Mouse (Mus musculus) kidney, embryonic 16.5 days (tissue): Measurements from ENCODE around the gene Tns2. TPM values are rescaled to one million over a fixed set of nuclear protein-coding genes. Genes with fewer than 3 reads are reported as not detected.

ENCODE experiments used
- ATAC-seq: fragments of 200-750 bp; cut with Nextera tagmentation; 2 replicates; pipeline ENCODE4 v1.8.0; 2017; ENCODE audit warnings: moderate TSS enrichment; ENCODE audit not compliant: low FRiP score, low TSS enrichment
- H3K27ac ChIP-seq: fragments of 300-500 bp; sonication (generic); 2 replicates; pipeline ENCODE4 v1.5.1; 2014; ENCODE audit warnings: low read length
- H3K27me3 ChIP-seq: fragments of 300-500 bp; sonication (generic); 2 replicates; pipeline ENCODE4 v1.6.1; 2014; ENCODE audit warnings: low read length, control low read depth, mixed read lengths; ENCODE audit not compliant: insufficient read depth
- H3K36me3 ChIP-seq: fragments of 300-500 bp; sonication (generic); 2 replicates; pipeline ENCODE4 v1.6.1; 2014; ENCODE audit warnings: low read length, control low read depth, mixed read lengths; ENCODE audit not compliant: insufficient read depth
- H3K4me1 ChIP-seq: fragments of 300-500 bp; sonication (generic); 2 replicates; pipeline ENCODE4 v1.6.1; 2014; ENCODE audit warnings: low read length, control low read depth, mixed read lengths; ENCODE audit not compliant: insufficient read depth
- H3K4me2 ChIP-seq: fragments of 300-500 bp; sonication (generic); replicated peaks from 2 replicates; pipeline ENCODE4 v1.6.1; 2014; ENCODE audit warnings: low read depth, low read length
- H3K4me3 ChIP-seq: fragments of 300-500 bp; sonication (generic); 2 replicates; pipeline ENCODE4 v1.5.1; 2014; ENCODE audit warnings: mild to moderate bottlenecking, low read length
- H3K9ac ChIP-seq: fragments of 300-500 bp; sonication (generic); replicated peaks from 2 replicates; pipeline ENCODE4 v1.6.1; 2014; ENCODE audit warnings: low read length
- H3K9me3 ChIP-seq: fragments of 300-500 bp; sonication (generic); 2 replicates; pipeline ENCODE4 v1.6.1; 2016; ENCODE audit warnings: low read length, control low read depth
- WGBS: fragments of 180-500 bp; shearing (Covaris S2); extraction: QIAGEN DNeasy Blood & Tissue Kit; methylation state at CpG from one replicate; pipeline ENCODE4 v1.1.7; 2014; 5-methylcytosine and 5-hydroxymethylcytosine counted together
- polyA plus RNA-seq: library from polyadenylated mRNA; unstranded; fragments of >200 nt; fragmentation: Nextera tagmentation; extraction: Ambion mirVana; gene quantifications from 2 replicates; pipeline ENCODE4 v1.2.1, GENCODE M21; 2015

The Tns2 gene
- polyA plus RNA-seq, 1 experiment from 2014 or later = 56.3 TPM

DNA sequence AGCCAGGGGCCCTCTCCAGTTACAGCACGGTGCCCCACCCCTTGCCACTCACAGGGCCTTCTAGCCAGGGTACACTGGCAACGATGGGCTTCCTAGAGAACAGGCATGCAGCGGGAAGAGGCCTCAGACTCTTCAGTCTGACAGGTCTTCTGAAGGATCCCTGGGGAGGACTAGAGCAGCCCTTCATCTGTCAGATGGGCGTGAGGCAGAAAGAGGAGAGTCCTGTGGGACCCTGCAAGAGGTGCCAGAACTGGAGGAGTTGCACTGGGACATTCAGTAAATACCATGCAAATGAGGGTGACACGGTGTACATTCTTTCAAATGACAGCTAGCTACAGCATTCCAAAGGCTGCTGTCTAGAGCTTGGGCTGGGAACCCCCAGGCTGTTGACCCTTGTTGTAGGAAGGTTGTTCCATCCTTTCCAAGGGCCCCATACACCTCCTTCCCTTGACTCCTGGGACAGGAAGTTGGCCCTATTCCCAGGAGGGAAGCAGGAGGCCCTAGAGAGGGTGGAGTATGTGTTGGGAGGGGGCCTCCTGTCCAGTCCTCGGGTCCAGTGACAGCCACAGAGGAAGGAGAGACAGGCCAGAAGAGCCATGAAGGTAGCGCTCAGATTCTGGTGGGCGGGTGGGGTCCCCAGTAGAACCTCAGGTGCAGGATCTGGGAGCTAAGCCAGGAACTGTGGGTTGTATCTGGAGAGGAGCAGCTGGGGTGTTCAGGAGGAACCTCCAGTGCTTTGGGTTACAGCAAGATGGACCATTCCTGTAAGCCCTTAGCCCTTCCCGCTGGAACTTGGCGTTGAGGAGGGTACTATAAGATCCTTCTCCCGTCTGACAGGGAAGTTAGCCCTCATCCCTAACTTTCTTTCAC, 1.7 kb downstream of the Tns2 start:
- WGBS = 19% methylated on average over 11 of the region's 11 CpGs
- ATAC-seq = peak; percentile 6; the same call in 1 of the 2 replicates

DNA sequence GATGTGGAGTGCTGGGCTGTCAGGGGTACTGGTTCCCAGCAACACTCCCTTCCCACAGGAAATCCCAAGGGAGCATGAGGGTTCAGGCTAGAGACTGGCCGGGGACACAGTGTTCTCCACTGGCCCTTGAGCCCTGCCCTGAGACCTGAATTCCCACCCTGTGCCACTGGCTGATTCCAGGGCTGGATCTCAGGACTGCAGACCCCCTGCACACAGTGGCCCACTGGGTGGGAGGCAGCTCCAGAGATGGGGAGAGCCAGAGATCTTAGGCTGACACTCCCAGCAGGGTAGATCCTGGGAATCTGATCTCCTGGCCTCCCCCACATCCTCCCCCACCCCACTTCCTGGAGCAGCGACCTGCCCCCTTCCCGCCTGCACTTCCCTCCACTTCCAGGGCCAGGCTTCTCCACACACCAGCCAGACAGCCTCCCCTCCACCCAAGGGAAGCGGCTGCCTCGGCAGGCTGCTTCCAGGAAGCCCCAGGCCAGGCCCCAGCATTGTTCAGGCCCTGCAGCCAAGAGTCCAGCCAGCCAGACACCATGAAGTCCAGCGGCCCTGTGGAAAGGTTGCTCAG, 2.4 kb downstream of the Tns2 start:
- H3K27ac ChIP-seq = peak overlapping the region; percentile 99
- peak; percentile 26 for ATAC-seq
- peak overlapping the region; percentile 56 for H3K4me3 ChIP-seq
- no peaks in the 10 kb centered on the region for H3K27me3 ChIP-seq
- peak overlapping the region; percentile 82 for H3K9ac ChIP-seq
- H3K4me2 ChIP-seq = peak overlapping the region; percentile 91
- peaks cover 93% of the 10 kb centered on the region for H3K4me1 ChIP-seq
- WGBS = 3% methylated on average over 6 of the region's 6 CpGs
- H3K36me3 ChIP-seq = peaks cover 13% of the 10 kb centered on the region
- H3K9me3 ChIP-seq = no peaks in the 10 kb centered on the region

More for the DNA sequence above, 1.7 kb downstream of the Tns2 start:
- Histone ChIP-seq H3K27me3 (no peaks in the 10 kb centered on the region), H3K27ac (peak overlapping the region; percentile 99), H3K9ac (peak overlapping the region; percentile 82), H3K4me1 (peaks cover 88% of the 10 kb centered on the region), H3K4me2 (peak overlapping the region; percentile 91), H3K9me3 (no peaks in the 10 kb centered on the region), H3K36me3 (peaks cover 12% of the 10 kb centered on the region), H3K4me3 (peak overlapping the region; percentile 62)

DNA sequence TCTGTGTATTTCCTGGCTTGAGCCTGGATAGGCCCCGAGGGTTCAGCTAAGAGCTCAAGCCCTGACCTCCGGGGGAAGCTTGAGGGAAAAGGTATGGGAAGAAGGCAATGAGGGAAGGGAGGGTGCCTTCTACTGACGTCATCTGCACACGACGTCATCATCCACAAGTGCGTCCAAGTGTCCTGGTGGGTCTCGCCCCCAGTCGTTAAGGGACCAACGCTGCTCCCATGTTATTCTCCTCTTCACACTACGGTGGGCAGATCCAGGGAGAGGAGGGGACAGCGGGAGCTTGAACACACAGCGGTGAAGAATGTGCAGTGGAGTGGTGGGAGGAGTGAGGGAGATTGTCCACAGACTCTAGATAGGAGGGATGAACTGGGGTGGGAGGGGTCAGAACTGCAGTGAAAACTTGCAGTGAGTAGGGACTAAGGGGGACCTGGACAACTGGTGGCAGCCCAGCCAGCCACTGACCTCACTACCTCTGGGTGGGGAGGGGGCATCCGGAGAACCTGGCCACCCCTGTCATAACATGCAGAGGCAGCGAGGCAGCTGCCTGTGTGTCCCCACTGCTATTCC, 3.2 kb downstream of the Tns2 start:
- H3K4me3 ChIP-seq = peak overlapping the region; percentile 56
- peak overlapping the region; percentile 91 for H3K4me2 ChIP-seq
- WGBS = 2% methylated on average over 14 of the region's 14 CpGs
- H3K4me1 ChIP-seq = peaks cover 87% of the 10 kb centered on the region
- H3K9me3 ChIP-seq = no peaks in the 10 kb centered on the region
- peak overlapping the region; percentile 99 for H3K27ac ChIP-seq
- H3K9ac ChIP-seq = peak overlapping the region; percentile 82
- peaks cover 11% of the 10 kb centered on the region for H3K36me3 ChIP-seq
- H3K27me3 ChIP-seq = no peaks in the 10 kb centered on the region
- peak; percentile 13 for ATAC-seq

DNA sequence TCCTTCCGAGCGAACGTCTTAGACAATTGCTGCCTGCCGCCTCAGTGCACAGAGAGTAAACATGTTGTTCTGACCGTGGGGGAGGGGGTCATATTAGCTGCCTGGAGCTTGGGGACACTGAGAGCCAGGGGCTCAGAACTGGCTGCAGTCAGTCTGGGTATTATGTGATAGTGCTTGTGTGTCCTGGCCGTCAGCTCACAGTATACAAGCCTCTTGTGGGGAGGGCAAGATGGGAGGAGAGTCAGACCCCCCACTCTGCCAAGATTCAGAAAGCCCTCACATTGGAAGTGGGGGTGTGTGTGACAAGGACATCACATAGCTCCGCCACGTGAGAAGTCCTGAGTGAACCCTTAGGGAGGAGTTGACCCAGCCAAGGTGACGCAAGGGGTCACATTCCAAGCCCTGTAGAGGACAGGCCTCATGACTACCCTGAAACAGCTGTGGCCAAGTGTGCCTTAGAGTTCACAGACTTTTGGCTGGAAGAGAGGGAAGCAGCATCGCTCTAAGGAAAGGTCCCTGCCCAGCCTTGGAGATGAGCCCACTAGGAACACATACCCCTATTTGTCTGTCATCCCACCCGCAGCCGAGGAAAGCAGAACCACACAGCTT, 3.8 kb downstream of the Tns2 start:
- peaks cover 12% of the 10 kb centered on the region for H3K36me3 ChIP-seq
- peak overlapping the region; percentile 82 for H3K9ac ChIP-seq
- H3K9me3 ChIP-seq = no peaks in the 10 kb centered on the region
- ATAC-seq = peak; percentile 1; the same call in 1 of the 2 replicates
- peak overlapping the region; percentile 91 for H3K4me2 ChIP-seq
- WGBS = 8% methylated on average over 12 of the region's 12 CpGs
- H3K4me1 ChIP-seq = peaks cover 89% of the 10 kb centered on the region
- peak overlapping the region; percentile 56 for H3K4me3 ChIP-seq
- peak overlapping the region; percentile 99 for H3K27ac ChIP-seq
- H3K27me3 ChIP-seq = no peaks in the 10 kb centered on the region

DNA sequence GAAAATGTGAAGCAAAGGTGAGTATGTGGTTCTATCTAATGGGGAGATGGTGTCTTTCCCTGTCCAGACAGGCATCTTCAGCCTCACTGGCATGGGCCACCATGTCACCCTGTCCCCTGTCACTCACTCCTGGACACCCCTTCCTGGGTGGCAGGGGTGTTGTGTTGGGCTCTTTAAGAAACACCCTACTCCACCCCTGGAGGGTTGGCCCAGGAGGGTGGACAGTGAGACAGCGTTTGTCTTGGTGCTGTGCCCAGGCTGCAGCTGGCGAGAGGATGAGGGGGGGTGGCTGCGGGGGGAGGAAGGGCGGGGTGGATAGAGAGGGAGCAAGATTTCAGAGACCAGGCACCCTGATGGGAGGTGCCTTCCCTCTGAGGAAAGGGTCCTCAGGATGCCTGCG, 5.1 kb downstream of the Tns2 start:
- H3K4me3 ChIP-seq = peak overlapping the region; percentile 14; the same call in 1 of the 2 replicates
- H3K4me1 ChIP-seq = peaks cover 88% of the 10 kb centered on the region
- peak overlapping the region; percentile 50 for H3K4me2 ChIP-seq
- no peaks in the 10 kb centered on the region for H3K9me3 ChIP-seq
- WGBS = 23% methylated on average over 5 of the region's 5 CpGs
- no peaks in the 10 kb centered on the region for H3K27me3 ChIP-seq
- no peak for ATAC-seq
- H3K36me3 ChIP-seq = peaks cover 24% of the 10 kb centered on the region
- 0 out of 2 replicates have a peak overlapping the region, but pooled peaks have one; percentile 29 for H3K9ac ChIP-seq
- peak overlapping the region; percentile 56; the same call in 1 of the 2 replicates for H3K27ac ChIP-seq

DNA sequence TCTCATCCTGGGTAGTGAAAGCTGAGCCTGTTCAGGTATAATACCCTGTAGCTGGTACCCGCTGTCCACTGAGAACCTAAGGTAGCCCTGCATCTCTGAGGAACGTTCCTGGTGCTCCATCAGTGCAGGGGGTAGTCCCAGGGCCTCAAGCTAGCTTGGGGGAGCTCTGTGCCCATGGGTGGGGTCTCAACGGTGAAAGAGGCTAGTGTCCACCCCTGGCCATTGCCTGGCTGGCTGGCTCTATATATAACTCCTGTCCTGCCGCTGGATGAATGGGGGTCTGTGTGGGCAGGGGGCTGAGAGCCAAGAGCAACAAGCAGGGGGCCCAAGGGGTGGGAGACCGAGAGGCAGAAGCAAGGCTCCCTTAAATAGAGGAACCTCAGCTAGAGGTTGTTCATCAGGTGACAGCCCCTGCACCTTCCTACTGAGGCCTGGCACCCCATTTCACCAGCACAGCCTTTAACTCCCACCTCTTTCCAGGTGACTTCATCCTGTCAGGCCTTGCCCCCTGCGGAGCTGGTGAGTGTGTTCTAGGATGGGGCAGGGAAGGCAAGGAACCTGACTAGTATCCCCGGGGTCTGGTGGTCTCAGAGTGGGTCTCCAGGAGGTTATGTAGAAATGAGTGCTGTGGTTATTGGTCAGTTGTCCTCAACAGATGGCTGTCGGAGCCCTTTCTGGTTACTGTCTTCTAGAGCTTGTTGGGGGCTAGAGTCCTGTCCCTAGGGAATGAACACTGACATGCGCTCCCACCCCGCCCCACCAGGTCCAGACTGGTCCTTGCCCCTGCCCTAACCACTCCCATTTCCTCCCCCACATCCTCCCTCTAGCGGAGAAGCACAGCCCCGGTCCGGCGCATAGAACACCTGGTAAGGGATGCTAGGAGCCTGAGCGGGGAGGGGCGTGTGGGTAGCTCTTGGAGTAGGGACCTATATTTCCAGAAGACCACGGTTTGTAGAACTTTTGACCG, 5.8 kb downstream of the Tns2 start:
- peak overlapping the region; percentile 29 for H3K4me3 ChIP-seq
- peaks cover 30% of the 10 kb centered on the region for H3K36me3 ChIP-seq
- H3K9me3 ChIP-seq = no peaks in the 10 kb centered on the region
- H3K27me3 ChIP-seq = no peaks in the 10 kb centered on the region
- H3K4me2 ChIP-seq = peak overlapping the region; percentile 50
- 0 out of 2 replicates have a peak overlapping the region, but pooled peaks have one; percentile 8 for H3K27ac ChIP-seq
- H3K4me1 ChIP-seq = peaks cover 89% of the 10 kb centered on the region
- H3K9ac ChIP-seq = peak overlapping the region; percentile 2; the same call in 1 of the 2 replicates
- 24% methylated on average over 18 of the region's 18 CpGs for WGBS
- no peak for ATAC-seq

DNA sequence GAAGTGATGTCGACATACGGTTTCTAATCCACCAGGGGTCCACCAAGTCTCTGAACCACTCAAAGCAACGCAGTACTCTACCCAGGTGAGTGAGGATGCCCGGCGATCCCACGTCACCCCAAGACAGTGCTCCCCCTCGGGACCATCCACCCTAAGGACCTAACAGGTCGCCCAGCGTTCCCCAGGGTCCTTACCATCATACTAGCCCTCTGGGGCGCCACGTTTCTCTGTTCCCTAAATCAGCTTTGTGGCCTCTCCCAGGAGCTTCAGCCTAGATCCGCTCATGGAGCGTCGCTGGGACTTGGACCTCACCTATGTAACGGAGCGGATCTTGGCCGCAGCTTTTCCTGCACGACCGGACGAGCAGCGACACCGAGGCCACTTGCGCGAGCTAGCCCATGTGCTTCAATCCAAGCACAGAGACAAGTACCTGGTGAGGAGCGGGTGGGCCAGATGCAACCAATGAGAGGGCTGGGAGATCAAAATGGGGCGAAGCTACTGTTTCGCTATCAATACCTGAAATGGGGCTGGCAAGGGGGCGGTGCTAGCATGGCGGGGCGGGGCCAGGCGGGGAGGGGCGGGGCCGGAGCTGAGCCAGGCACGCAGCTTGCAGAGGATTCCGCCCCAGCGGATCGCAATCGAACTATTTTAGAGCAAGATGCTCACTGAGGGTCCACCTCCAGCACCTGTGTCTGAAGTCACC, 6.7 kb downstream of the Tns2 start:
- Histone ChIP-seq H3K27ac (no peak overlapping the region), H3K4me2 (peak overlapping the region; percentile 50), H3K9ac (peak overlapping the region; percentile 39; the same call in 1 of the 2 replicates), H3K4me1 (peaks cover 84% of the 10 kb centered on the region), H3K36me3 (peaks cover 37% of the 10 kb centered on the region), H3K27me3 (no peaks in the 10 kb centered on the region), H3K9me3 (no peaks in the 10 kb centered on the region), H3K4me3 (peak overlapping the region; percentile 29)
- 27% methylated on average over 38 of the region's 38 CpGs for WGBS
- no peak for ATAC-seq

DNA sequence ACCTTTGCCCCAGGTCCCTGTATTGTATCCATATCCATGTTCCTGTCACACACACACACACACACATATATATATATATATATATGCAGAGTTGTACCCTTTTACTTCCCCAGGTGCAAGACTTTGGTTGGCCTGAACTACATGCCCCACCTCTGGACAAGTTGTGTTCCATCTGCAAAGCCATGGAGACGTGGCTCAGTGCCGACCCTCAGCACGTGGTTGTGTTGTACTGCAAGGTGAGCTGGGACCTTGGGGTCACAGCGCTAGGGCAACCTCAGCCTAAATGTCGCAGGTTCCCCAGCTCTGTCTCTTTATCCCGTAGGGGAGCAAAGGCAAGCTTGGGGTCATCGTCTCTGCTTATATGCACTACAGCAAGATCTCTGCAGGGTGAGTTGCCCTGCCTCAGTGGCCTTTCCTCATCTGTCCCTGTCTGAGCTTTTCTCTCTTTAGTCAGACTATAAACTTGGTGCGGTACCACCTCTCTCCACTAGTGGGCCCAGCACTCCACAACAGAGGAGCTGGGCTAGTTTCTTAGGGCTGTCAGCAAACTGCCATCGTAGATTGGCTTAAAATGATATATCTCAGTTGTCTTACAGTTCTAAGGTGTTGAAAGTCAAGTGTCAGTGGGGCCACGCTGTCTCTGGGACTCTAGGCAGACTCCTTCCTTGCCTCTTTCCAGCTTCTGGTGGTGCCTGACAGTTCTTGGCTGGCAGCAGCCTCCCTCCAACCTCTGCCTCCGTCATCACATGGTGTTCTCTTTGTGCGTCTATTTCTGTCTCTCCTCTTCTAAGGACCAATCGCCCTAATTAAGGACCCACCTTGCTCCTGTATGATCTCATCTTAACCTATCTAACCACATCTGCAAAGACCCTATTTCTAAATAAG, 7.7 kb downstream of the Tns2 start:
- no peak overlapping the region for H3K9ac ChIP-seq
- peaks cover 74% of the 10 kb centered on the region for H3K4me1 ChIP-seq
- 50% methylated on average over 13 of the region's 13 CpGs for WGBS
- H3K4me2 ChIP-seq = no peak overlapping the region
- H3K36me3 ChIP-seq = peaks cover 41% of the 10 kb centered on the region
- no peaks in the 10 kb centered on the region for H3K9me3 ChIP-seq
- no peak overlapping the region for H3K27ac ChIP-seq
- no peak for ATAC-seq
- no peaks in the 10 kb centered on the region for H3K27me3 ChIP-seq
- H3K4me3 ChIP-seq = no peak overlapping the region
